Mouse (Mus musculus): ENCODE measurements around the gene Gimap4. TPM values are rescaled to one million over a fixed set of nuclear protein-coding genes. Genes with fewer than 3 reads are reported as not detected.

Gimap4 gene
- polyA plus RNA-seq, 1 experiment from 2014 or later = 4.3 TPM

Other genes starting within 250 kb of the Gimap4 start
- 18.4 and 18.5 TPM in 2 replicates for gene Zfp467, start 238.7 kb upstream of the Gimap4 start, polyA plus RNA-seq (2016; fragmentation: Nextera tagmentation; extraction: Ambion mirVana)
- gene Sspo, start 236.3 kb upstream of the Gimap4 start, polyA plus RNA-seq (2016; fragmentation: Nextera tagmentation; extraction: Ambion mirVana) = 0.28 and 0.63 TPM in 2 replicates
- 97.7 and 107 TPM in 2 replicates for gene Atp6v0e2, start 146.9 kb upstream of the Gimap4 start, polyA plus RNA-seq (2016; fragmentation: Nextera tagmentation; extraction: Ambion mirVana)
- gene Lrrc61, start 129.8 kb upstream of the Gimap4 start, polyA plus RNA-seq (2016; fragmentation: Nextera tagmentation; extraction: Ambion mirVana) = 15.6 and 20.1 TPM in 2 replicates
- 3.9 and 4.7 TPM in 2 replicates for gene Rarres2, start 111.8 kb upstream of the Gimap4 start, polyA plus RNA-seq (2016; fragmentation: Nextera tagmentation; extraction: Ambion mirVana)
- not detected in 2 replicates for gene Gm45021, start 94.9 kb upstream of the Gimap4 start, polyA plus RNA-seq (2016; fragmentation: Nextera tagmentation; extraction: Ambion mirVana)
- 42.6 and 44.0 TPM in 2 replicates for gene Repin1, start 90.7 kb upstream of the Gimap4 start, polyA plus RNA-seq (2016; fragmentation: Nextera tagmentation; extraction: Ambion mirVana)
- gene Gm44965, start 90.6 kb upstream of the Gimap4 start, polyA plus RNA-seq (2016; fragmentation: Nextera tagmentation; extraction: Ambion mirVana) = not detected in 2 replicates
- gene Zfp775, start 82.5 kb upstream of the Gimap4 start, polyA plus RNA-seq (2016; fragmentation: Nextera tagmentation; extraction: Ambion mirVana) = 13.8 TPM in 2 replicates
- 4.1 and 4.6 TPM in 2 replicates for gene AI854703, start 57.8 kb upstream of the Gimap4 start, polyA plus RNA-seq (2016; fragmentation: Nextera tagmentation; extraction: Ambion mirVana)
- gene Gimap8, start 37.3 kb upstream of the Gimap4 start, polyA plus RNA-seq (2016; fragmentation: Nextera tagmentation; extraction: Ambion mirVana) = 0.70 and 1.1 TPM in 2 replicates
- gene Gimap9, start 8.4 kb upstream of the Gimap4 start, polyA plus RNA-seq (2016; fragmentation: Nextera tagmentation; extraction: Ambion mirVana) = 2.2 and 2.5 TPM in 2 replicates
- 9.6 and 11.4 TPM in 2 replicates for gene Gimap6, start 23.7 kb downstream of the Gimap4 start, polyA plus RNA-seq (2016; fragmentation: Nextera tagmentation; extraction: Ambion mirVana)
- gene Gm28053, start 34.1 kb downstream of the Gimap4 start, polyA plus RNA-seq (2016; fragmentation: Nextera tagmentation; extraction: Ambion mirVana) = 0.70 TPM in 1 of 2 replicates, not detected in the other
- not detected in 2 replicates for gene Gimap7, start 34.1 kb downstream of the Gimap4 start, polyA plus RNA-seq (2016; fragmentation: Nextera tagmentation; extraction: Ambion mirVana)
- 6.0 and 8.3 TPM in 2 replicates for gene Gimap1, start 54.5 kb downstream of the Gimap4 start, polyA plus RNA-seq (2016; fragmentation: Nextera tagmentation; extraction: Ambion mirVana)
- gene Gimap5, start 61.6 kb downstream of the Gimap4 start, polyA plus RNA-seq (2016; fragmentation: Nextera tagmentation; extraction: Ambion mirVana) = 1.4 and 1.8 TPM in 2 replicates
- not detected in 2 replicates for gene Gimap3, start 86.3 kb downstream of the Gimap4 start, polyA plus RNA-seq (2016; fragmentation: Nextera tagmentation; extraction: Ambion mirVana)
- gene Tmem176a, start 156.4 kb downstream of the Gimap4 start, polyA plus RNA-seq (2016; fragmentation: Nextera tagmentation; extraction: Ambion mirVana) = 19.3 and 21.2 TPM in 2 replicates
- gene Tmem176b, start 156.9 kb downstream of the Gimap4 start, polyA plus RNA-seq (2016; fragmentation: Nextera tagmentation; extraction: Ambion mirVana) = 72.6 and 82.3 TPM in 2 replicates
- 0.19 TPM in 1 of 2 replicates, not detected in the other for gene Aoc1, start 188.3 kb downstream of the Gimap4 start, polyA plus RNA-seq (2016; fragmentation: Nextera tagmentation; extraction: Ambion mirVana)
- not detected in 2 replicates for gene 1600015I10Rik, start 245.3 kb downstream of the Gimap4 start, polyA plus RNA-seq (2016; fragmentation: Nextera tagmentation; extraction: Ambion mirVana)

All from neural tube, embryonic 12.5 days (tissue).